Mouse (Mus musculus): ENCODE data around the gene Actn1. TPM values are rescaled to one million over a fixed set of nuclear protein-coding genes. Genes with fewer than 3 reads are reported as not detected.

Gene Actn1
- total RNA-seq, 2 experiments from 2014 or later = 46.3 to 57.4 TPM

Other genes starting within 250 kb of the Actn1 start
- 100 to 1,000 TPM; 132 to 157 TPM for gene Zfp36l1, start 147.4 kb downstream of the Actn1 start, total RNA-seq (2021)
- 10 to 100 TPM; 33.5 to 39.1 TPM for gene Dcaf5, start 176.2 kb upstream of the Actn1 start, total RNA-seq (2021)
- 10 to 100 TPM; 32.8 to 36.6 TPM for gene Exd2, start 202.7 kb upstream of the Actn1 start, total RNA-seq (2021)

Data from gastrocnemius, postnatal 4 days (tissue).